Mouse (Mus musculus) urinary bladder, postnatal 25 days (tissue): ENCODE data around the gene Rad9b.
"Not testable (repeated sequence)": the region's sequence is repeated elsewhere in the genome, so short reads cannot be mapped to it uniquely, and the experiment has no call there.

Experiments
- DNase-seq: peaks from one replicate; pipeline ENCODE4 v3.0.0; 2022; ENCODE audit warnings: low spot score

The Rad9b gene

DNA sequence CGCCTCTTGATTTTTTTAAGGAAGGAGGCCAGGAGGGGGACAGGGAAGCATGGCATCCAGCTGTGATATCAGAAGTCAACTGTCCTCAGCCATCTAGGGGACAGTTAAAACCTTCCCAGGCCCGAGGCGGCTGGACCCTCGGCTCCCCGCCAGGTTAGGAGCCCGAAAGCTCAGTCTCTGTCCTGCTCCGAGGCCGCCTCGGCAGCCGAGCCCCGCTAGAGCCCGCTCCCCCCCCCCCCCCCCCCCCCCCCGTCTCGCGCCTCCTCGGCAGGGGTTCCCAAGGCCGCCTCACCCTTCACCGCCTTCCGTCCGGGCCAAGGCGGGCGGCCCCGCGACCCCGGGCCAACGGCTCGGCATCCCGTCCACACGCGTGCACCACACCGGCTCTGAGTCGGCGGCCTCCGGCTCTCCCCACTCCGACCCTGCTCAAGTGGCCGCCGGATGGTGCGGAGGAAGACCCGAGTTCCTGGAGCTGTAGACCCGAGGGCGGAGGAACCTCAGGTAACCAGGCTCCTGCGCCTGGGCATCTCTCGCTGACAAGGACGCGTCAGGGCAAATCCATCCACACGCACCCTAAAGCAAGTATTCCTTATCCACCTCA, 17.7 kb upstream of the Rad9b start, which contains the start of gene Gpn3:
Gene Gpn3 (plus strand): TSS at position 286 of the 601 bp plus-strand sequence.
- DNase-seq, result no peak

DNA sequence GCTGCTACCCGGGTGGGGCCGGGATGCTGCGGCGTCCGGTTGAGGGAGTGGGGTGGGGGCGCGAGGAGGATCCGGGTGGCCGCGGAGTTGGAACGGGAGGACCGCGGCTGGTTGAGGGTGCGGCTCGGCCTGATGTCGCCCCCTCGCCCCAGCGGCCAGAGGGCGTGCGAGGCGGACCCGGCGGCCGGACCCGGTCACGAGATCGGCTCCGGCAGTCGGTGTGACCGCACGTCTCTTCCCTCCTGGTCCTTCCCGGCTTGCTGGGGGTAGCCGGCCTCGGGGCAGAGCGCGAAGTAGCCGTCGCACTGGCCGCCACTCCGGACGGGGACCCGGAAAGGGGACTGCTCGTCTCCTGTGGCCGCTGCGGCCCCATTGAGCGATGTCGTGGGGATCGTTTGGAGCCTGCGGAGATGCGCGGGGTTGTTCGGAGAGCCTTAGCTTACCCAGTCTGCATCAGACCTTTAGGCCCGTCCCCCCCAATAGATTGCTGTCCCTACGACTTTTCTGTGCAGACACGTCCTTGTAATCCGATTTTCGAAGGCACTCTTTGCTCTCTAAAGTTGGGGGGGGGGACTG, 547 bp upstream of the Rad9b start:
- no peak for DNase-seq

DNA sequence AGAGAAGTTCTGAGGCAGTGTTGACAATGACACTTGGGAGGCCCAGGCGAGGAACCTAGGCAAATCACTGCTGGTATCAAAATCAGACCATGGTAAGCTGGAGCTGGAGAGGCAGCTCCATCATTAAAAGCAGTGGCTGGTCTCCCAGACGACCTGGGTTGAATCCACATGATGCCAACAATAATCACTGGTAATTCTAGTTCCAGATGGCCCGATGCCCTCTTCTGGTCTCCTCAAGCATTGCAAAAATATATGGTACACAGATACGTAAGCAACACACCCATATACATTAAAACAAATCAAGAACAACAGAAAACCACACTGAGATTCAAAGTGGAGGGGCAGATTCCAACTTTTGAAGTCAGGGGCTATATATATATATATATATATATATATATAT, 8.3 kb downstream of the Rad9b start:
- DNase-seq, result no peak

DNA sequence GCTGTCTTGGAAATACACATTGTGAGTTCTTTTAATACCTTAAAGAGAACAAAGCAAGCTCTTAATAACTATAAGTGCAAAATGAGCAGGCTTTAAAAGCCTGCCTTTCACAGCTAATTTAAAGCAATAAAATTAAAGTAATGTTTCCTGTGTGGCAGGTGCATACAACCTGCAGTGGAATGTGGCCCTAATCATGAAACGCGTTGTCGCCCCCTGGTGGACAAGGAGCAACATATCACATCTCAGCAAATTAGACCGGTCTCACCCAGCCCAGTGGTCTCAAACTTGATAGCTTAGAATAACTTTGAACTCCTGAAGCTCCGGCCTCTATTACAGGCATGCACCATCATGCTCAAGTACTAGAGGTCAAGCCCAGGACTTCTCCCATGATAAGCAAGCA, 9.8 kb downstream of the Rad9b start:
- peak; percentile 87 for DNase-seq

DNA sequence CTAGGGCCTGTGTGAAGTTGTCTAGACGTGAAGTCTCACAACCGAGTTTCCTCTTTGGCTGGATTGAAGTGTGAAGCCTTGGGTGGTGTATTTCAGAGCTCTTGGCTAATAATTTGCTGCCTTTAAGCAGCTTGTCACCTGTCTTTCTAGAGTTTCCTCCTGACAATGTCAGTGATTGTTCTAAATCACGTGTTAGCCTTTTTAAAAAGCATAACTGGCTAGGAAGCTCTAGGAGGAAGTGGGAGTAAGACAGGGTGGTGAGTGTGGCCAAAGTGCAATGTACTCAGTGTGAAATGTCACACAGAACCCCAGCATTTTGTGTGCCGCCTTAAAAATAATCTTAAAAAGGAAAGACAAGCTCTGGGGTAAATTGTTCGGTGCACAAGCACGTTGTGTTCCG, 10.3 kb downstream of the Rad9b start:
- DNase-seq, result no peak

DNA sequence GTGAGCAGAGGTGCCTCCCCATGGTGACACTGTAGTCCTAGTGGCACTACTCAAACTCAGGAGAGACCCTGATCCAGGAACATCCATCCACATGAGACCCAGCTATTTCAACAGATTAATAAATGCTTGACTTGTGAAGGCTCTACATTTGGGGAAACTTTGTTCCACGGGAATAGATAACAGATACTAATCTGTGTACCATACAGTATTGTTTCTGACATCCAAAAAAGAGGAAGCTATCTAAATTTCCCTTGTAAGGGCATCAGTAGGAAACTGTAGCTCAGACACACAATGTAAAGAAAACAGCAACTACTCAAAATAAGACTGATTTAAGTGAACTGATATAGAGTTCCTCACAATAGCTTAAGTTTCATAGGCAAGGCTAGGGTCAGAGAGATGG, 11.2 kb downstream of the Rad9b start:
- no peak for DNase-seq

DNA sequence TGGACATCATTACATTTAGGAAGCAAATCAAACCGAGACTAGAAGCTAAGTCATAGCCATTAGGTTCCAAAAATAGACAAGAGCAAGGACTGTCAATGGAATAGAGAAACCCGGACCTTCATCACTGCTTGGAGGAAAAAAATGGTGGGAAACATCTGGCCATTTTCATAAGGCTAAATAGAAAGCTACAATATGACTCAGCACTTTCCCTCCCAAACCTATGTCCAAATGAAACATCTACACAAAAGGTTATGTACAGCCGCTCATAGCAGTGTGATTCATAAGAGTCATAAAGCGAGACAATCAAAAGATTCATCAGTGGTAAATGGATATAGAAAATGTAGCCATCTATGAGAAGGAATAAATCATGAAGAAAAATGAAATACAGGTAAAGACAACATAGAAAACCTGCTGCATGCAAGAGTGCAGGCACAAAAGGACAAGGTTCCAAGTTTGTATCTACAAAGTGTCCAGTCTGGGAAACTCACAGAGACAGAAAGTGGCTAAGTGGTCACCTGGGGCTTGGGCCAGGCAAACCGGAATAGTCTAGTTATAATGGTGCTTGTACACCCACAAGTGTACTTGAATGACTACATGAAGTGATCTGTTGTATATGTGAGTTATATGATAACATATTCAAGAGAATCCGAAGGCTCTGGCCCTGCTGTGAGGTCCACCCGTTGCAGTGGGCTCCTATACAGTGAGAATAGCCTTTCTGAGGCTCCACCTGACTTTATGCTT, 17.3 kb downstream of the Rad9b start:
- DNase-seq, result no peak

DNA sequence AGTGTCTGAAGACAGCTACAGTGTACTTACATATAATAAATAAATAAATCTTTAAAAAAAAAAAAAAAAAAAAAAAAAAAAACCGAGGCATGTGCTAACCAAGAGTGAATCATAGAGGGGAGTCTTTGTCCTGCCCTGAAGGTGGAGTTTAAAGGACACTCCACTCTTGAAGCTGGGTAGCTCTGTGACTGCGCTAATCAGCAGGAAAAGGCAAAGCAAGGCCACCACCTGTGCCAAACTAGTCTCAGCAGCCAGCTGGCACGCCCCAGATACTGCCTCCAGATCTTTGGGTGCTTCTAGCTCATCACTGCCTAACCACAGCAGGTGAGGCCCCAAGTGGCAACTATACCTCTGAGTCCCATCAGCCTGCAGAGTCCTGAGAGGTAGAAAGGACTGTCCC, 19.4 kb downstream of the Rad9b start:
- DNase-seq, result no peak

DNA sequence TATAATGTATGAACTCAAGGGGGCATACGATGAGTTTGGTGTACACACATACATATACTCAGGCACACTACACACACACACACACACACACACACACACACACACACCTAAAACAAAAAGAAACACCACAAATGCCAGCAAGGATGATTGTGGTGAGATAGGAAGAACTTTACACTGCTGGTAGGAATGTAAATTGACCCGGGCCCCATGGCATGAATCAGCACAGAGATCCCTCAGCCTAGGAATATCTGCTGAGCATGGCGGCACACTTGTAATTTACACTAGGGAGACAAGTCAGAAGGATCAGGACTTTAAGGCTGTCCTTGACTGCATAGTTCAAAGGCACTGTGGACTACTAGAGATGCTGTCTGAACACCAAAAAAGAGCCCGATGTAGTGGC, 23.8 kb downstream of the Rad9b start:
- DNase-seq, result no peak

DNA sequence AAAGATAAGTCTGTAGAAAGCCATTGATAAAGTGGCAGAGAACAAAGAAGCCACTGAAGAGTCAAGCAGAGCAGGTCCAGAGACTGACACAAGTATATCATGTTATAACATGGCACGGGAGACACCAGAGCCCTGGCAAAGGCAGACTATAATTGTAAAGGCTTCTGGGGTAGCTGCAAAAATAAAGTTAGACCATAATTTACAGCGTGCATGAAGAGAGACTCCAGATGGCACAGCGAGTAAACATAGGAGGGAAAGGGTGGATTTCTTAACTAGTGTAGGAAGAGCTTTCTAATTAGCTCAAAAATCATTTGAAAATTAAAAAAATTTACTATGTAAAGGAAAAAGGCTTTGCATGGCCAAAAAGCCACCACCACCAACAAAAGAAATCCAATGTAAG, 26.8 kb downstream of the Rad9b start:
- DNase-seq, result no peak

DNA sequence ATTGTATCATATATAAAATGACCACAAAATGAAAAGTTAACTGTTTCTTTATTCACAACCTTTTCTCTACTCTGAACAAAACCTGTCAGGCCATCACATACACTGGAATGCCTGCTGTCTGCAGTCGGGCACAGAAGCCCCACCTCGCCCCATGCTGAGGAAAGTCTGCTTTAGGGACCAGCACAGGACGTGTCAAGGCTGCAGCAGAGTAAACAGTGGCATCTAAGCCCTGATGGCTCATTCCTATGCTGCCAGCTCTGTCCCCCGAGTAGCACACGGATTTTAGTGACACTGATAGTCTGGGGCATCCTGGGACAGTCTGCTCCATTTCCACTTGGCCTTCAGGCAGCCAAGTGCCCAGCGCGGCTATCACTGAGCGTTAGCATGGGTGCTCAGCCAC, 28.6 kb downstream of the Rad9b start:
- DNase-seq, result no peak

DNA sequence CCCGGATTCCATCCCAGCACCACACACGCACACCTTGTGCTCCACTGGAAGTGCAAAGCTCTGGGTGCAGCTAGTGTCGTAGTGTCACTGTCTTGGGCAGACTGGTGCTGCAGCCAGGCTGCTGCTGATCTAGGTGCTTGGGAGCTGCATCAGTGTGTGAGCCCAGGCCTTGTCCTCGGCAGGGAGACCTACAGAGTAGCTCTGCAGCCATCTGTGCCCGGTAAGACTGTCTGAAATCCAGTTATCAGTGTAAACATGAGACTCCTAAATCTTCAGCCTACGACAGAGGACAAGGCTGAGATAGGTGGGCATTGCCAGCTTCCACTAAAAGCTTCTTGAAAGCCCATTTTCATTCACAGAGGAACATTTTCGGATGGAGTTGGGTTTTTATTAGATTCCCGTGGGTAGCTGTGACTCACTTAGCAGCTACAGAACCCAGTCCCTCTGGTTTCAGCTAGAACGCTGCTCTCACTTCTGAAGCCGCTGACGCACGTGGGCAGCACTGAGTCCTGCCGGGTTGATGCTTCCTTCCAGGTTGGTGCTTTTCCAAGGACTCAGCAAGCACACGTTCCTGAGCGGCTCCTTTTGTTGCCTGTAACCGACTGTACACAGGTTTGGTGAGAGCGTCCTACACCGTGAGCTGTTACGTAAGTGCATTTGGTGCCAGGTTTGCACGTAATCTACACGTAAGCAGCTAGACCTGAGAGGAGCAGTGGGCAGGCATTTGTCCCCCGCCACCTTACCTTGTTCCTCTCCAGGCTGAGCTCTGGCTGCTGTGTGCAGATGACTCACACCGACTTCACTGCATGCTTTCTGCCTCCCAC, 29.2 kb downstream of the Rad9b start:
- DNase-seq, result no peak

DNA sequence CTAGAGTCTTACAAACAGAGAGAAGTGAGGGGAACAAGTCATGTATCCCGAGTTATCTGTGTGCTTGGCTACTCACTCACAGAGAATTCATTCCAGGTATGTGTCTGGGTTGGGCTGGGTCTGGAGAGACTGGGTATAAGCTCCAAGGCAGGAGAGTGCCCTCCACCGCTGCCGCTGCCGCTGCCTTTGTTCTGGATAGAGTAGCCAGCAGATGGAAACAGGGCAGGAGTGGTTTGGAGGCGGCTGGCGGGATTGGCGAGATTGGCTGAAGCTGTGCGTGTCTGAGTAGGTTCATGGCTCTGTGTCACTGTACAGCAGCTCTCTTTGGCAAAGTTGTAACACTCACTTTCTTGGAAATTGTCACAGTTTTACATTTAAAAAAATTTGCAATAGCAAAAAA, 30.5 kb downstream of the Rad9b start:
- DNase-seq, result no peak

DNA sequence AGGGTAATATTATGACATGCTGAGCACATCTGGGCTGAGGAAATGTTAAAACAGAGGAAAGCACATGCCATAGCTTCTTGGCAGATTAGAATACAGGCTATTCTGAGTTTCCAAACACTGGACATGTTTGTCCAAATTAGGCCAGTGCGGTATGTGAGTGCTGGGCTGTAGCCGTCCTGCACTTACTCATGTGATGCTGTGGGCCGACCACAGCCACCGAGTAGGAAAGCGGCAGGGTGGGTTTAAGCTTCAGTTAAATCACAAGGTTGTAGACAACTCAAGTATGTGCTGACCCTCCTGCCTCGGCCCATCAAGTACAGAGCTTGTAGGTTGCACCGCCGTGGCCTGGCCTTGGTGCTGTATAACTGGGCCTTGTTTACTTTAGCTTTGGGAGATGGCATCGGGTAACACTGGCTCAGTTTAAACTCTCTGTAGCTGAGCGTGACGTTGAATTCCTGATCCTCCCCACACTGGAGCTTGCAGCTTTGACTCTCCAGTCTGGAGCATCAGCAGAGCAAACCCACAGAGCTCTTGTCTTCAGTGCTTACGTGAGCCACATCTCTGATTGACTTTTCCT, 33.7 kb downstream of the Rad9b start:
- no peak for DNase-seq

DNA sequence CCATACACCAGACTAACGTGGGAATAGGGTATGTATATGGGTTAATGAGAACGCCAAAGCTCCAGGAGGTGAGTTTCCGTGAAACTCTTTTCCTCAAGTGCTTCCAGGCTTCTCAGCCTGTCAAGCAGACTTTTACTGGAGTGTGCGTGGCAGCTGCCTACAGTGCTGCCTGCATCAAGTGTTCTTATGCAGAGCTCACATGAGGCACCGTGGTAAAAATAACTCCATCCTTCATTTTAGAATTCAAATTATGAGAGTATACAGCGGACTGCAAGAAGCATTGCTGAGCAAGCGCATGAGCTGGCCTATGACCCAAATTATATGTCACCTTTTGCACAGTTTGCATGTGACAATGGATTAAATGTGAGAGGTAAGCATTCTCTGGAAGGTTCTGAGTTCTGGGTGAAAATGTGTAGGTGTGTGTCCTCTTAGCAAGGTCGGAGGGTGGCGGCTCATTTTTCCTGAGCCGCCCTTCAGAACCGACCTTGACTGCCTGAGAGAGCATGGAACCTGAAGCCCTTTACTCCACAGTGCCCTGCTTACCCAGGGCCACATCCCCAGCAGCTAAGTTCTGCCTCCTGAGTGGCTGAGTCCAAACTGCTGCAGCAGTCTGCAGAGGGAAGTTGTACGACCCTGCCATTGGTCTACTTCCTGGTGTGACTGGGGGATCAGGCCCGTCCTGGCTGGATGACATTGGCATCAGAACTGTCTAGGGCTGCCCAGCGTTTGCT, 34.4 kb downstream of the Rad9b start:
- DNase-seq, result no peak

DNA sequence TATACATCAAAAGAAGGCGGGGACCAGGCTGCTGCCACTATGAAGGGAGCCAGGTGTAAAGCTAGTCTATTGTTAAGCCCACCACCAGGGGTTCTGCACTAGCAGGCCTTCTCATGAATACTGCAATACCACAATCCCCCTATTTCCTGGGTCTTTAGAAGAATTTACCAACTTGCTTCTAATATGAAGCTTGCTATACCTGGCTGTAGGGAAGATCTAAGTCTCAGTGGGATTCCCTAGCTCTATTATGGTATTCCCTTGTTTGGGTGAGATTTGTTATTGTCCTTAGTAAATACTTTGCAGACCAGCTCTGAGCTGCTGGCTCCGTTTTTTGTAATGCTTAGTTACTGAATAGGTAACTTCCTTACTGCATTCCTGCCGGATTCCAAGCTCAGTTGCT, 35.1 kb downstream of the Rad9b start:
- not testable (repeated sequence) for DNase-seq

DNA sequence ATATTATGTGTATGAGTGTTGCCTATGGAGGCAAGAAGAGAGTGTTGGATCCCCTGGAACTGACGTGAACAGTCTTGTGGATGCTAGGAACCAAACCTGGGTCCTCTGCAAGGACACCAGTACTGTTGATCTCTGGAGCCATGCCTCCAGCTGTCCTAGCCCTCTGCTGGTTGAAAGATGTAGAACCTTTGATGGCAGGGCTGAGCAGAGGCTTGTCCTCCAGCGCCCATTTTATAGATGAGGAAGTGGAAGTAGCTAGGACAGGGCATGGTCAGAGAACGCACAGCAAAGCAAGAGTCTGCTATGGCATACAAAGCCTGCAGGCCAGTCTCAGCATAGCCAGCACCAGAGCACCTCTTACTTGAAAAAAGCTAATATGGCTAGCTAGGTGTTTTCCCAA, 35.9 kb downstream of the Rad9b start:
- no peak for DNase-seq

DNA sequence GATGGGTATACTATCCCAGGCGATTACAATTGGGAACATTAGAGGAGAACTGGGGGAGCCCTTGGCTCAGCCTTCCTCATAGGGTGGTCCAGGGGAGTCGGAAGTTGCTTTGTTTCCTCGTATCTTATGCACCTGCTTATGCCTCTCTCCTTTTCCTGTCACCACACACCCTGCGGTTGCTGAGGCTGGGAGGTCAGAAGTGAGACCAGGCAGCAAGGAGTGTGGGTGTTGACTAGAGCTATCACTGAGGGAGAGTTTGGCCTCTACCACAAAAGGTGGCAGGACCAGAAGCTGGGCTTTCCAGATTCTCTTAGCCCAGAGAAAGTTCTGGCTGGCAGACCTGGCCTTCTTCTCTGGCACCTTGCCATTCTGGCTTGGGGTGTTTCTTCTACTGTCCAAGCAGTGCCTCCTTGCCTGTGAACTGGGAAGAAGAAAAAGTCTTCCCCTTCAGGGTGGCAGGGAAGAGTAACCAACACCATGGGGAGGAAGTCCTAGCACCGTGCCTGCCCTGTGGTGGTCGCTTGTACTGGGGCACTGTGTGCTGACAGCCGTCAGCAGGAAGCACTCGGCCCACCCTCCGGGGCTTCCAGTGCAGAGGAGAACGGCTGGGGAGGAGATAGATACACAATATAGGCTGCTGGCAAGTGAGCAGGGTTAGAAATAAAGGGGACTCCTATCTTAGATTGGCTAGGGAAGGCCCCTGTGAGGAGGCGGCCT, 36.5 kb downstream of the Rad9b start:
- DNase-seq, result no peak

DNA sequence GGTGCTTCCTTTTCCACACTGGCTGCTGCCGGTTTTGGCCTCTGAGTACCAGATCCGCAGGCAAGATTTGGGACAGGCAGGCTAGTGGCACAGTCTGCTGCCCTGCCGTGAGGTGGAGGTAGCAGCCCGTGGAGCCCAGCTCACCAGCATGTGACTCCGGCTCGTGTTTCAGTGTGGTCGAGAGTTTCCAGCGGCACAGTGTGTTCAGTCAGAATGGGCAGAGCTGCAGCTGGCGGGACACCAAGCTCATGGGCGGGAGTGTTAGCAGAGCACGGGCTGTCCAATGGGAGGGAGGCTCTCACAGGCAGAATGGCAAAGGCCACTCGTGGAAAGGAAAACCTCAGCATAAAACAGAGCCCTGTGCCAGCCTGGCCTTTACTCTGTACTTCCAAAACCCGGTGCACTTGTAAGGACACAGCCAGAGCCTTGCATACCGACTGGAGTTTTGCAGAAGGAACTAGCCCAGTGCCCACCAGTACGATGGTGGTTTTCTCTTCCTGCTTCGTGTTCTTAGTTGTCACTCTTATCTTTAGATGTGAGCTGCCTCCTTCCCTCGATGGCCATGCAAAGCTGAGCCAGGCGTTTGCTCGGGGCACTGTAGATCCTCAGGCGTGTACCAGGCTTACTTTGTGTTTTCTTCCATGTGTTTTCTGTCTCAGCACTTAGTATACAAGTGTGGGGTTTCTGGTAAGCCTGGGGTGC, 38.9 kb downstream of the Rad9b start:
- peak; percentile 72 for DNase-seq

DNA sequence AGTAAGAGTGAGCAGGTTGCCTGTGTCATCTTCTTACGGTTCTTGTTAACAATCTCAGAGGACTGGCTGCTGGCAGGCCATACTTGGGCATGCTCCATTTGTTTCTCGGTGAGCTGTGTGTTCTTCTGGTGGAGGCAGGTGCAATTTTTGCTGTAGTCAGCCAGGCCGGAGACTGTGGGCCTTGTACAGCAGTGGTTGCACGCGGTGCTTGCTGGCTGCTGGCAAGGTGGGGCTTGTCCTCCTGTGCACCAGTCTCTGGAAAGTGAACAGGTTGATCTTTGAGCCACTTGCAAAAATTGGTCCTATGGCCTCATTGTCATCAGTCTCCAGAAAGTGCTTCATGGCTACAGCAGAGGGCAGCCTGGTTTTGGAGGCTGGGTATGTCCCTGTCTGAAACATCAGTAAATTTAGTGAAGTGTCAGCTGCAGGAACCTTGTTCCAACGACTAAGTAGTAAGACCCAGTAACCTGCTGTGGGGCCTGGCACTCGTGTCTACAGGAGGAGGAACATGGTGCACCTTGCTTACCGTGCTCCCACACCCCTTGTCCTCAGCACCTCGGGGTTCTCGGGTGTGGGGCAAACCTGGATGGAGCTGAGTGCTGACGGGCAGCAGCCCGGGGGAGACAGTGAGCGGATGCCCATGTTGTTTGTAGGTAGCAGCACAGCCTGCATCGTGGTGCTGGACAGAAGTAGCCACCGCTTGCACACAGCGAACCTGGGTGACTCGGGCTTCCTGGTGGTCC, 40.9 kb downstream of the Rad9b start:
- DNase-seq, result no peak
